Mouse (Mus musculus) kidney, embryonic 16.5 days (tissue): ENCODE results near the gene Slco4a1. TPM values are rescaled to one million over a fixed set of nuclear protein-coding genes. Genes with fewer than 3 reads are reported as not detected.
A peak's percentile ranks its signal among the peaks of the same experiment; 100 is the strongest.

ENCODE experiments used
- ATAC-seq: fragments of 200-750 bp; cut with Nextera tagmentation; 2 replicates; pipeline ENCODE4 v1.8.0; 2017; ENCODE audit warnings: moderate TSS enrichment; ENCODE audit not compliant: low FRiP score, low TSS enrichment
- H3K27ac ChIP-seq: fragments of 300-500 bp; sonication (generic); 2 replicates; pipeline ENCODE4 v1.5.1; 2014; ENCODE audit warnings: low read length
- H3K27me3 ChIP-seq: fragments of 300-500 bp; sonication (generic); 2 replicates; pipeline ENCODE4 v1.6.1; 2014; ENCODE audit warnings: low read length, control low read depth, mixed read lengths; ENCODE audit not compliant: insufficient read depth
- H3K36me3 ChIP-seq: fragments of 300-500 bp; sonication (generic); 2 replicates; pipeline ENCODE4 v1.6.1; 2014; ENCODE audit warnings: low read length, control low read depth, mixed read lengths; ENCODE audit not compliant: insufficient read depth
- H3K4me1 ChIP-seq: fragments of 300-500 bp; sonication (generic); 2 replicates; pipeline ENCODE4 v1.6.1; 2014; ENCODE audit warnings: low read length, control low read depth, mixed read lengths; ENCODE audit not compliant: insufficient read depth
- H3K4me2 ChIP-seq: fragments of 300-500 bp; sonication (generic); replicated peaks from 2 replicates; pipeline ENCODE4 v1.6.1; 2014; ENCODE audit warnings: low read depth, low read length
- H3K4me3 ChIP-seq: fragments of 300-500 bp; sonication (generic); 2 replicates; pipeline ENCODE4 v1.5.1; 2014; ENCODE audit warnings: mild to moderate bottlenecking, low read length
- H3K9ac ChIP-seq: fragments of 300-500 bp; sonication (generic); replicated peaks from 2 replicates; pipeline ENCODE4 v1.6.1; 2014; ENCODE audit warnings: low read length
- H3K9me3 ChIP-seq: fragments of 300-500 bp; sonication (generic); 2 replicates; pipeline ENCODE4 v1.6.1; 2016; ENCODE audit warnings: low read length, control low read depth
- WGBS: fragments of 180-500 bp; shearing (Covaris S2); extraction: QIAGEN DNeasy Blood & Tissue Kit; methylation state at CpG from one replicate; pipeline ENCODE4 v1.1.7; 2014; 5-methylcytosine and 5-hydroxymethylcytosine counted together
- polyA plus RNA-seq: library from polyadenylated mRNA; unstranded; fragments of >200 nt; fragmentation: Nextera tagmentation; extraction: Ambion mirVana; gene quantifications from 2 replicates; pipeline ENCODE4 v1.2.1, GENCODE M21; 2015

Gene Slco4a1
- polyA plus RNA-seq, 1 experiment from 2014 or later = 3.3 TPM

- peak; percentile 39; the same call in 1 of the 2 replicates for ATAC-seq
- no peaks in the 10 kb centered on the region for H3K27me3 ChIP-seq
- 62% methylated on average over 7 of the region's 7 CpGs for WGBS
- no peaks in the 10 kb centered on the region for H3K9me3 ChIP-seq
- H3K4me2 ChIP-seq = no peak overlapping the region
- no peaks in the 10 kb centered on the region for H3K4me1 ChIP-seq
- no peak overlapping the region for H3K4me3 ChIP-seq
- H3K9ac ChIP-seq = no peak overlapping the region
- no peaks in the 10 kb centered on the region for H3K36me3 ChIP-seq
- H3K27ac ChIP-seq = no peak overlapping the region
These were observed 10.5 kb downstream of the Slco4a1 start for GRCm38 (mm10) chr2:180466505-180466904.

- WGBS = 91% methylated on average over 8 of the region's 8 CpGs
- ATAC-seq = no peak
- no peak overlapping the region for H3K9ac ChIP-seq
These were observed 12.8 kb downstream of the Slco4a1 start for GRCm38 (mm10) chr2:180468871-180469270.

GRCm38 (mm10) chr2:180469768-180470167, 13.7 kb downstream of the Slco4a1 start:
- no peaks in the 10 kb centered on the region for H3K9me3 ChIP-seq
- H3K27me3 ChIP-seq = no peaks in the 10 kb centered on the region
- H3K9ac ChIP-seq = no peak overlapping the region
- H3K4me3 ChIP-seq = no peak overlapping the region
- no peak for ATAC-seq
- no peak overlapping the region for H3K4me2 ChIP-seq
- WGBS = 64% methylated on average over 9 of the region's 9 CpGs
- 0 out of 2 replicates have a peak, but pooled peaks cover 4% of the 10 kb centered on the region for H3K4me1 ChIP-seq
- H3K27ac ChIP-seq = no peak overlapping the region
- H3K36me3 ChIP-seq = no peaks in the 10 kb centered on the region

More at GRCm38 (mm10) chr2:180468871-180469270, 12.8 kb downstream of the Slco4a1 start:
- Histone ChIP-seq H3K36me3 (no peaks in the 10 kb centered on the region), H3K4me2 (no peak overlapping the region), H3K4me3 (no peak overlapping the region), H3K9me3 (no peaks in the 10 kb centered on the region), H3K27ac (no peak overlapping the region), H3K27me3 (no peaks in the 10 kb centered on the region), H3K4me1 (0 out of 2 replicates have a peak, but pooled peaks cover 4% of the 10 kb centered on the region)

GRCm38 (mm10) chr2:180472306-180473079, 16.4 kb downstream of the Slco4a1 start:
- peak overlapping the region; percentile 37 for H3K4me2 ChIP-seq
- no peaks in the 10 kb centered on the region for H3K27me3 ChIP-seq
- H3K9ac ChIP-seq = no peak overlapping the region
- ATAC-seq = peak; percentile 39
- no peaks in the 10 kb centered on the region for H3K36me3 ChIP-seq
- 5% methylated on average over 21 of the region's 21 CpGs for WGBS
- H3K4me1 ChIP-seq = 0 out of 2 replicates have a peak, but pooled peaks cover 4% of the 10 kb centered on the region
- no peaks in the 10 kb centered on the region for H3K9me3 ChIP-seq
- no peak overlapping the region for H3K27ac ChIP-seq
- peak overlapping the region; percentile 12; the same call in 1 of the 2 replicates for H3K4me3 ChIP-seq

GRCm38 (mm10) chr2:180473080-180473440, 17.0 kb downstream of the Slco4a1 start:
- Histone ChIP-seq H3K27ac (no peak overlapping the region), H3K9me3 (no peaks in the 10 kb centered on the region), H3K4me2 (no peak overlapping the region), H3K27me3 (no peaks in the 10 kb centered on the region), H3K4me1 (0 out of 2 replicates have a peak, but pooled peaks cover 4% of the 10 kb centered on the region), H3K36me3 (no peaks in the 10 kb centered on the region), H3K4me3 (no peak overlapping the region), H3K9ac (no peak overlapping the region)
- peak; percentile 87 for ATAC-seq
- 28% methylated on average over 7 of the region's 7 CpGs for WGBS

- H3K4me2 ChIP-seq = no peak overlapping the region
- no peak for ATAC-seq
- H3K27me3 ChIP-seq = no peaks in the 10 kb centered on the region
- 94% methylated on average over 3 of the region's 3 CpGs for WGBS
- H3K36me3 ChIP-seq = no peaks in the 10 kb centered on the region
- 0 out of 2 replicates have a peak, but pooled peaks cover 4% of the 10 kb centered on the region for H3K4me1 ChIP-seq
- H3K4me3 ChIP-seq = no peak overlapping the region
- no peak overlapping the region for H3K27ac ChIP-seq
- no peak overlapping the region for H3K9ac ChIP-seq
- no peaks in the 10 kb centered on the region for H3K9me3 ChIP-seq
These were observed 18.8 kb downstream of the Slco4a1 start for GRCm38 (mm10) chr2:180474864-180475263.

GRCm38 (mm10) chr2:180482274-180482673, 26.2 kb downstream of the Slco4a1 start:
- Histone ChIP-seq H3K9me3 (no peaks in the 10 kb centered on the region), H3K27me3 (no peaks in the 10 kb centered on the region), H3K27ac (peak overlapping the region; percentile 61), H3K36me3 (no peaks in the 10 kb centered on the region), H3K4me1 (peaks cover 27% of the 10 kb centered on the region), H3K4me3 (no peak overlapping the region), H3K9ac (no peak overlapping the region), H3K4me2 (peak overlapping the region; percentile 17)
- ATAC-seq = peak; percentile 88
- WGBS = 4% methylated on average over 16 of the region's 16 CpGs

GRCm38 (mm10) chr2:180484882-180485281, 28.8 kb downstream of the Slco4a1 start:
- no peak overlapping the region for H3K4me3 ChIP-seq
- WGBS = 25% methylated on average over 4 of the region's 4 CpGs
- ATAC-seq = peak; percentile 60
- H3K9me3 ChIP-seq = no peaks in the 10 kb centered on the region
- H3K9ac ChIP-seq = no peak overlapping the region
- peaks cover 27% of the 10 kb centered on the region for H3K4me1 ChIP-seq
- no peaks in the 10 kb centered on the region for H3K36me3 ChIP-seq
- peak overlapping the region; percentile 39; the same call in 1 of the 2 replicates for H3K27ac ChIP-seq
- no peak overlapping the region for H3K4me2 ChIP-seq
- H3K27me3 ChIP-seq = no peaks in the 10 kb centered on the region

- Histone ChIP-seq H3K27me3 (no peaks in the 10 kb centered on the region), H3K9ac (no peak overlapping the region), H3K4me1 (peaks cover 27% of the 10 kb centered on the region), H3K4me2 (no peak overlapping the region), H3K4me3 (no peak overlapping the region), H3K9me3 (no peaks in the 10 kb centered on the region), H3K36me3 (no peaks in the 10 kb centered on the region), H3K27ac (peak overlapping the region; percentile 39; the same call in 1 of the 2 replicates)
- ATAC-seq = peak; percentile 21; the same call in 1 of the 2 replicates
- 44% methylated on average over 3 of the region's 3 CpGs for WGBS
These were observed 29.3 kb downstream of the Slco4a1 start for GRCm38 (mm10) chr2:180485306-180485705.

- ATAC-seq = no peak
- no peak overlapping the region for H3K27ac ChIP-seq
- H3K4me2 ChIP-seq = no peak overlapping the region
- H3K4me1 ChIP-seq = 0 out of 2 replicates have a peak, but pooled peaks cover 4% of the 10 kb centered on the region
- H3K36me3 ChIP-seq = no peaks in the 10 kb centered on the region
- H3K27me3 ChIP-seq = no peaks in the 10 kb centered on the region
- no peak overlapping the region for H3K9ac ChIP-seq
- 27% methylated on average over 17 of the region's 17 CpGs for WGBS
- no peak overlapping the region for H3K4me3 ChIP-seq
- no peaks in the 10 kb centered on the region for H3K9me3 ChIP-seq
These were observed 32.2 kb downstream of the Slco4a1 start for GRCm38 (mm10) chr2:180488210-180488751.
